Mouse (Mus musculus): Measurements from ENCODE around the gene Rdh1. TPM values are rescaled to one million over a fixed set of nuclear protein-coding genes. Genes with fewer than 3 reads are reported as not detected.
"Not testable (repeated sequence)": the region's sequence is repeated elsewhere in the genome, so short reads cannot be mapped to it uniquely, and the experiment has no call there.

The Rdh1 gene
- total RNA-seq, 2 experiments from 2014 or later, result 0.23 to 0.28 TPM

DNA sequence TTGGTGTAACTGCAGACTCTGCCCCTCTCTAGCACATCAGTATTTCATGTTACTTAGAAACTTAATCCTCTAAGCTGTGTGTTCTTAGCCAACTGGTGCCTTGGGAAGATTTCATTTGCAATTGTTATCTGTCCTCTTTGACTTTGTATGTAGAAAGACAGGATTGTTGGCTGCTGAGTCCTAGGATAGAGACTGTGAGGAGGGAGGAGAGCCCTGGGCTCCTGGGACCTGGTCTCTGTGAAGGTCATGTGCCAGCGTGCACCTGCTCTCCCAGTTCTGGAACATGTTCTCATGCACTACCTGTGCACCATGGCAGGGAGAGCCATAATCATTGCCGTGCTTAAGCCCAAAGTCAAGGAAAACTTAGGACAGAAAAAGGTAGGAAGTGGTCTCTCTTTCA is 42.1 kb downstream of the Rdh1 start:
- no peak for DNase-seq (ENCODE audit: extremely low spot score in 1 of 2, low spot score in 2 of 2)
- TF ChIP-seq CTCF (IDR thresholded peaks at IDR 0.05), result no peak
- intact Hi-C loops (cut with DNase I), result no loop called here
- Histone ChIP-seq H3K27ac (no peak overlapping the region), H3K4me3 (no peak overlapping the region)

DNA sequence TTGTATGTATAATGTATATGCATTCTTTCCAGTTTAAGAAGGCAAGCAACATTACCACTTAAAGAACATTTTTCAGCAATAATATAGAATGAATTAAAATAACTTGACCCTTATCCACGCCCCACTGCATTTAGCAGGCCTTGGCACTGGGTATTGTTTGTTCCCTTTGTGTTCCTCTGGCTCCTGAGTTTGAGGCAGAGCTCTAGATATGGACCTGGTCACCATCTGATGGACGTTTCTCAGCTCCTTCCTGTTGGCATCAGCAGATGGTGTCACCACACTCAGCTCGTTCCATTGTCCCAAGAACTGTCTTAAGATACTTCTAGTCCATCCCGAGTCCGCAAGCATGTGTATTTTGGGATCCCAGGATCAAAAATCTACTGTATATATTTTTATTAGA is 42.7 kb downstream of the Rdh1 start:
- H3K27ac ChIP-seq, result no peak overlapping the region
- TF ChIP-seq CTCF (IDR thresholded peaks at IDR 0.05), result no peak
- DNase-seq (ENCODE audit: extremely low spot score in 1 of 2, low spot score in 2 of 2), result no peak
- intact Hi-C loops (cut with DNase I), result no loop called here
- H3K4me3 ChIP-seq, result no peak overlapping the region

GRCm38 (mm10) chr10:127804416-127804815 is 44.9 kb downstream of the Rdh1 start:
- Histone ChIP-seq H3K4me3 (no peak overlapping the region), H3K27ac (no peak overlapping the region)
- DNase-seq (ENCODE audit: extremely low spot score in 1 of 2, low spot score in 2 of 2), result no peak
- TF ChIP-seq CTCF (IDR thresholded peaks at IDR 0.05), result no peak
- intact Hi-C loops (cut with DNase I), result no loop called here

- H3K27ac ChIP-seq, result no peak overlapping the region
- no peak overlapping the region for H3K4me3 ChIP-seq
- intact Hi-C loops (cut with DNase I), result no loop called here
- no peak for TF ChIP-seq CTCF (IDR thresholded peaks at IDR 0.05)
- DNase-seq (ENCODE audit: extremely low spot score in 1 of 2, low spot score in 2 of 2), result no peak
Measured at GRCm38 (mm10) chr10:127815888-127816287, 56.4 kb downstream of the Rdh1 start.

DNA sequence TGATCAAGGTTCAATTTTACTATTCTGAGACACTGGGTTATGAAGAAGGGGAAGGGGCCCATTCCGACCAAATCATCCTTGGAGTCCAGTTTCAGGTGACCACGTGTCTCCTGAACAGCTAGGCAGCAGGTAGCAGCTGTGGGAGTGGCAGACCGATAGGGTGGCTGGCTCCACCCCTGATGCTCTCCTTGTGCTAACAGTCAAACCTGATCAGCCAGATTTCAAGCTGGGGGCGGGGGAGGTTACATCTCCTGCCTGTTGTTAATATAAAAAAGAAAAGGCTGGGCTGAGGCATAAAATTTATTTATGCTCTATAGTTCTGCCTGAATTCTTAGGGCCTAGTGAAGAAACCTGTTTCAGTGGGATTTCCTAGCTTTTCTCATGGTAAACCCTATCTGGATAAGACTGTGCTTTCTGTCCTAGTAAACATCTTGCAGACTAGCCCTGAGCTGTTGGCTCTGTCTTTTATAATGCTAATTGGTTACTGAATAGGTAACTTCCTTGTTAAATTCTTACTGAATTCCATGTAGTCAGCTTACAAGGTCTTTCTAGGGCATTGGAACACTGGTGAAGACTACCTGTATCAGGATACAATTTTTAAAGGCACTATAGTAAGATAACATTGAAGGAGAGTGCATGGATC is 57.9 kb downstream of the Rdh1 start:
- intact Hi-C loops (cut with DNase I); H3K27ac ChIP-seq; DNase-seq (ENCODE audit: extremely low spot score in 1 of 2, low spot score in 2 of 2); H3K4me3 ChIP-seq: not testable (repeated sequence)

Other genes with a start within 250 kb of the Rdh1 start
- gene Ndufa4l2, start 244.8 kb upstream of the Rdh1 start, total RNA-seq (2021), result 1 to 10 TPM; 4.2 to 5.6 TPM
- gene Shmt2, start 237.3 kb upstream of the Rdh1 start, total RNA-seq (2021), result 10 to 100 TPM; 24.1 to 26.0 TPM
- 1 to 10 TPM; 5.4 to 5.5 TPM for gene Nxph4, start 225.2 kb upstream of the Rdh1 start, total RNA-seq (2021)
- 100 to 1,000 TPM; 341 to 357 TPM for gene Lrp1, start 138.6 kb upstream of the Rdh1 start, total RNA-seq (2021)
- 10 to 100 TPM; 11.4 to 12.9 TPM for gene Stat6, start 116.7 kb upstream of the Rdh1 start, total RNA-seq (2021)
- 1 to 10 TPM; 4.1 to 4.7 TPM for gene Nemp1, start 92.8 kb upstream of the Rdh1 start, total RNA-seq (2021)
- gene Nab2, start 91.2 kb upstream of the Rdh1 start, total RNA-seq (2021), result 10 to 100 TPM; 44.9 to 67.4 TPM
- 1 to 10 TPM; 1.2 to 1.4 TPM for gene Myo1a, start 54.6 kb upstream of the Rdh1 start, total RNA-seq (2021)
- 10 to 100 TPM; 13.9 to 14.9 TPM for gene Tac2, start 35.2 kb upstream of the Rdh1 start, total RNA-seq (2021)
- 10 to 100 TPM in 1 of 2 experiments, 1 to 10 TPM in 1; 9.8 to 10.3 TPM for gene Zbtb39, start 20.2 kb upstream of the Rdh1 start, total RNA-seq (2021)
- gene Gpr182, start 8.0 kb upstream of the Rdh1 start, total RNA-seq (2021), result 1 to 10 TPM; 1.5 to 2.8 TPM
- gene Rdh16f1, start 66 bp downstream of the Rdh1 start, total RNA-seq (2021), result not detected
- gene Rdh9, start 16.7 kb downstream of the Rdh1 start, total RNA-seq (2021), result under 1 TPM; 0.54 to 0.58 TPM
- gene Rdh16, start 41.4 kb downstream of the Rdh1 start, total RNA-seq (2021), result under 1 TPM; 0.20 to 0.28 TPM
- gene Rdh19, start 90.2 kb downstream of the Rdh1 start, total RNA-seq (2021), result not detected
- not detected for gene Rdh16f2, start 106.8 kb downstream of the Rdh1 start, total RNA-seq (2021)
- gene Rdh7, start 129.1 kb downstream of the Rdh1 start, total RNA-seq (2021), result not detected
- not detected for gene Sdr9c7, start 138.8 kb downstream of the Rdh1 start, total RNA-seq (2021)
- not detected for gene Hsd17b6, start 247.9 kb downstream of the Rdh1 start, total RNA-seq (2021)

Data from left cerebral cortex, adult 2 months (tissue).